In genomic region chr1:36588476-36589450, GRCm38 (mm10) we compare ENCODE assay signal across 8 mouse cellular contexts. TPM values are rescaled to one million over a fixed set of nuclear protein-coding genes. Genes with fewer than 3 reads are reported as not detected.
A peak's percentile ranks its signal among the peaks of the same experiment; 100 is the strongest.
DNase-seq lines count a peak whose midpoint lies in the region; ATAC-seq lines count a peak whose summit lies in the region.
"Had no signal": no experiment of that assay in that cellular context is flagged by ENCODE, and none has a peak within 500 bp of the region (broad histone marks: within the 10 kb centered on the region; RNA-seq: fewer than 3 reads in every experiment).

No protein-coding gene starts in this region.

- WGBS in intestine, embryonic 16.5 days, result 47% methylated on average over 13 of the region's 13 CpGs
- WGBS in neural tube, embryonic 12.5 days, result 65% methylated on average over 13 of the region's 13 CpGs

- no peaks in the 10 kb centered on the region for H3K9me3 ChIP-seq in intestine, embryonic 16.5 days (ENCODE audit: control insufficient read depth, low read length)
- H3K9me3 ChIP-seq in neural tube, embryonic 12.5 days, result no peaks in the 10 kb centered on the region

- H3K4me3 ChIP-seq in intestine, embryonic 16.5 days (ENCODE audit: low read length), result no peak overlapping the region
- no peak overlapping the region for H3K4me3 ChIP-seq in neural tube, embryonic 12.5 days

- no peak overlapping the region for H3K4me2 ChIP-seq in intestine, embryonic 16.5 days (ENCODE audit: low read depth, low read length)
- H3K4me2 ChIP-seq in neural tube, embryonic 12.5 days (replicated peaks), result no peak overlapping the region

- H3K9ac ChIP-seq in intestine, embryonic 16.5 days (ENCODE audit: low read depth, low read length), result peak overlapping the region; percentile 39
- H3K9ac ChIP-seq in neural tube, embryonic 12.5 days, result no peak overlapping the region

- H3K27ac ChIP-seq in intestine, embryonic 16.5 days (ENCODE audit: low read length), result peak overlapping the region; percentile 64
- no peak overlapping the region for H3K27ac ChIP-seq in neural tube, embryonic 12.5 days
- H3K27ac ChIP-seq: macrophage had no signal

- H3K4me1 ChIP-seq in intestine, embryonic 16.5 days (ENCODE audit: control insufficient read depth, insufficient read depth, low read length), result peaks cover 33% of the 10 kb centered on the region
- H3K4me1 ChIP-seq in neural tube, embryonic 12.5 days, result peaks cover 19% of the 10 kb centered on the region

- no peaks in the 10 kb centered on the region for H3K36me3 ChIP-seq in intestine, embryonic 16.5 days (ENCODE audit: control insufficient read depth, insufficient read depth, low read length)
- no peaks in the 10 kb centered on the region for H3K36me3 ChIP-seq in neural tube, embryonic 12.5 days

- ATAC-seq in intestine, embryonic 16.5 days, result peak; percentile 68
- peak; percentile 62 for ATAC-seq in neural tube, embryonic 12.5 days (ENCODE audit: low FRiP score, low read depth)

- no peaks in the 10 kb centered on the region for H3K27me3 ChIP-seq in intestine, embryonic 16.5 days (replicated peaks; ENCODE audit: control insufficient read depth, insufficient read depth, low read length)
- H3K27me3 ChIP-seq in neural tube, embryonic 12.5 days (replicated peaks), result 0 out of 2 replicates have a peak, but pooled peaks cover under 1% of the 10 kb centered on the region

- peak; percentile 91 for DNase-seq in MN1 (ENCODE audit: low spot score)
- peak; percentile 79 for DNase-seq in NIH3T3 (ENCODE audit: low read depth)
- peak; percentile 66 to 68 for DNase-seq in heart, adult 18-20 months
- DNase-seq in spleen, adult 18-20 months, result no peak
- no peak for DNase-seq in cerebellum, adult 9-10 months

RNA-seq across cellular contexts. Expression of gene Sema4c, which starts 30.6 kb away (rescaled TPM):
- total RNA-seq in heart, adult 18-20 months (2021), result 10 to 100 TPM in 1 of 2 experiments, 1 to 10 TPM in 1; 9.2 to 10.4 TPM
- 7.4 and 7.9 TPM in 2 replicates for polyA plus RNA-seq in intestine, embryonic 16.5 days (2015; fragmentation: Nextera tagmentation; extraction: Ambion mirVana)
- 35.4 and 38.2 TPM in 2 replicates for polyA plus RNA-seq in neural tube, embryonic 12.5 days (2016; fragmentation: Nextera tagmentation; extraction: Ambion mirVana)

RNA-seq across cellular contexts. Expression of gene Ankrd39, which starts 41.5 kb away (rescaled TPM):
- 1 to 10 TPM; 5.8 to 6.2 TPM for total RNA-seq in heart, adult 18-20 months (2021)
- 23.6 and 26.8 TPM in 2 replicates for polyA plus RNA-seq in intestine, embryonic 16.5 days (2015; fragmentation: Nextera tagmentation; extraction: Ambion mirVana)
- 18.6 and 19.5 TPM in 2 replicates for polyA plus RNA-seq in neural tube, embryonic 12.5 days (2016; fragmentation: Nextera tagmentation; extraction: Ambion mirVana)

RNA-seq across cellular contexts. Expression of gene Gm42417, which starts 49.5 kb away (rescaled TPM):
- total RNA-seq in heart, adult 18-20 months (2021), result 100 to 1,000 TPM; 174 to 267 TPM
- polyA plus RNA-seq in intestine, embryonic 16.5 days (2015; fragmentation: Nextera tagmentation; extraction: Ambion mirVana), result 0.37 TPM in 1 of 2 replicates, not detected in the other
- 1.0 TPM in 1 of 2 replicates, not detected in the other for polyA plus RNA-seq in neural tube, embryonic 12.5 days (2016; fragmentation: Nextera tagmentation; extraction: Ambion mirVana)

RNA-seq across cellular contexts. Expression of gene Ankrd23, which starts 52.1 kb away (rescaled TPM):
- 100 to 1,000 TPM; 315 to 408 TPM for total RNA-seq in heart, adult 18-20 months (2021)
- 12.7 and 14.6 TPM in 2 replicates for polyA plus RNA-seq in intestine, embryonic 16.5 days (2015; fragmentation: Nextera tagmentation; extraction: Ambion mirVana)
- polyA plus RNA-seq in neural tube, embryonic 12.5 days (2016; fragmentation: Nextera tagmentation; extraction: Ambion mirVana), result 16.4 and 16.6 TPM in 2 replicates

Comparison
In these comparisons a context has a peak if more than half of its experiments do, and no peak if none do; other contexts are left out.
1. DNase-seq: peak in MN1 (single experiment), NIH3T3 (single experiment) and heart, adult 18-20 months (2 of 2); none in spleen, adult 18-20 months (0 of 2) and cerebellum, adult 9-10 months (single experiment).